Mouse (Mus musculus): ENCODE data around the gene Mipep. TPM values are rescaled to one million over a fixed set of nuclear protein-coding genes. Genes with fewer than 3 reads are reported as not detected.

The Mipep gene
- polyA plus RNA-seq, 1 experiment: 10.3 TPM

GRCm38 (mm10) chr14:60866399-60866798 is 82.0 kb downstream of the Mipep start:
- Histone ChIP-seq H3K27me3 (ENCODE audit: control insufficient read depth, insufficient read depth, low read length) (no peaks in the 10 kb centered on the region), H3K4me1 (replicated peaks; ENCODE audit: control insufficient read depth, insufficient read depth, low read length) (no peaks in the 10 kb centered on the region), H3K4me3 (ENCODE audit: control insufficient read depth, insufficient read depth, low read length) (no peak overlapping the region), H3K36me3 (ENCODE audit: control insufficient read depth, insufficient read depth, low read length) (no peaks in the 10 kb centered on the region), H3K27ac (ENCODE audit: control insufficient read depth, insufficient read depth, low read length) (no peak overlapping the region)
- TF ChIP-seq CTCF (IDR thresholded peaks at IDR 0.05; ENCODE audit: borderline replicate concordance, control insufficient read depth, extremely low read depth, insufficient read depth, low read length, poor library complexity): no peak
- no peak for TF ChIP-seq POLR2A (IDR thresholded peaks at IDR 0.05; ENCODE audit: control insufficient read depth, extremely low read depth, insufficient read depth, low read length, poor library complexity)
- 97% methylated on average over 11 of the region's 11 CpGs for WGBS
- DNase-seq: no peak

- no peak for TF ChIP-seq CTCF (IDR thresholded peaks at IDR 0.05; ENCODE audit: borderline replicate concordance, control insufficient read depth, extremely low read depth, insufficient read depth, low read length, poor library complexity)
- TF ChIP-seq POLR2A (IDR thresholded peaks at IDR 0.05; ENCODE audit: control insufficient read depth, extremely low read depth, insufficient read depth, low read length, poor library complexity): no peak
- Histone ChIP-seq H3K36me3 (ENCODE audit: control insufficient read depth, insufficient read depth, low read length) (no peaks in the 10 kb centered on the region), H3K4me3 (ENCODE audit: control insufficient read depth, insufficient read depth, low read length) (no peak overlapping the region), H3K27me3 (ENCODE audit: control insufficient read depth, insufficient read depth, low read length) (no peaks in the 10 kb centered on the region), H3K4me1 (replicated peaks; ENCODE audit: control insufficient read depth, insufficient read depth, low read length) (no peaks in the 10 kb centered on the region), H3K27ac (ENCODE audit: control insufficient read depth, insufficient read depth, low read length) (no peak overlapping the region)
- DNase-seq: no peak
- WGBS: 98% methylated on average over 9 of the region's 9 CpGs
Observed at GRCm38 (mm10) chr14:60868325-60868724, 84.0 kb downstream of the Mipep start.

DNA sequence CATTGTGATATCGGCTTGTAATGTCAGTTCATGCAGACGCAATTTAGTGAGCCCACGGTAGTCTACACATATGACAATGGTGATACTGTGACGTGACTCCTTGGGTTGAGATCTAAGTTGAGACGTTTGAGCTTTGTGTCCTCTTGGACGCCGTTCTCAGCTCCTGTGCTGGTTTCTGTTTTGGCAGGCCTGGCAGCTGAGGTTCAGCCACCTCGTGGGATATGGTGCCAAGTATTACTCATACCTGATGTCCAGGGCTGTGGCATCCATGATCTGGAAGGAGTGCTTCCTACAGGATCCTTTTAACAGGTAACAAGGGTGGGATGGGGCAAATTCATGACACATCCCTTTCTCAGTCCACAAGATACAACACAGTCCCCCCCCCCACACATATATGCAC is 87.5 kb downstream of the Mipep start:
- 94% methylated on average over 8 of the region's 8 CpGs for WGBS
- TF ChIP-seq POLR2A (IDR thresholded peaks at IDR 0.05; ENCODE audit: control insufficient read depth, extremely low read depth, insufficient read depth, low read length, poor library complexity) (no peak), CTCF (IDR thresholded peaks at IDR 0.05; ENCODE audit: borderline replicate concordance, control insufficient read depth, extremely low read depth, insufficient read depth, low read length, poor library complexity) (no peak)
- Histone ChIP-seq H3K36me3 (ENCODE audit: control insufficient read depth, insufficient read depth, low read length) (no peaks in the 10 kb centered on the region; the same call in 1 of the 2 replicates), H3K4me1 (replicated peaks; ENCODE audit: control insufficient read depth, insufficient read depth, low read length) (no peaks in the 10 kb centered on the region), H3K27me3 (ENCODE audit: control insufficient read depth, insufficient read depth, low read length) (no peaks in the 10 kb centered on the region), H3K27ac (ENCODE audit: control insufficient read depth, insufficient read depth, low read length) (no peak overlapping the region), H3K4me3 (ENCODE audit: control insufficient read depth, insufficient read depth, low read length) (no peak overlapping the region)
- no peak for DNase-seq

DNA sequence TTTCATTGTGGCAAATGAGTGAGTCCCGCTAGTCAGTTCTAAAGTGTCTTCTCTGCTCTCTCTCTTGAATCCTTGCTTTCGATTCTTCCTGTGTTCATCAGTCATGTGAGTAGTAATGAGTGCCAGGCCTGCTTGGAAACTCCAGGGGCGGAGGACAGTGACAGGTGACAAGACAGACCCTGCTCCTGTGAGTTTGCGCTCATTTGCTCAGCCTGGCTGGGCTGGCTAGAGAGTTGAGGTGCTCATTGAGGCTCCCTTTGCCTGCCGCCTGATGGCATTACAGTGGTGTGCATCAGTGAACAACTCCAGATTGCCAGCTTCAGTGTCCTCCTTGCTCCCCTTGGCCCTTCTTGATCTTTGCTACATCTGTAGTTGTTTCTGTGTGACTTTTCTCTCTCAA is 97.7 kb downstream of the Mipep start:
- no peak for DNase-seq
- 96% methylated on average over 5 of the region's 5 CpGs for WGBS
- Histone ChIP-seq H3K36me3 (ENCODE audit: control insufficient read depth, insufficient read depth, low read length) (no peaks in the 10 kb centered on the region), H3K27ac (ENCODE audit: control insufficient read depth, insufficient read depth, low read length) (no peak overlapping the region), H3K4me3 (ENCODE audit: control insufficient read depth, insufficient read depth, low read length) (no peak overlapping the region), H3K4me1 (replicated peaks; ENCODE audit: control insufficient read depth, insufficient read depth, low read length) (no peaks in the 10 kb centered on the region), H3K27me3 (ENCODE audit: control insufficient read depth, insufficient read depth, low read length) (no peaks in the 10 kb centered on the region)
- no peak for TF ChIP-seq POLR2A (IDR thresholded peaks at IDR 0.05; ENCODE audit: control insufficient read depth, extremely low read depth, insufficient read depth, low read length, poor library complexity)
- no peak for TF ChIP-seq CTCF (IDR thresholded peaks at IDR 0.05; ENCODE audit: borderline replicate concordance, control insufficient read depth, extremely low read depth, insufficient read depth, low read length, poor library complexity)

- no peak overlapping the region for H3K27ac ChIP-seq (ENCODE audit: control insufficient read depth, insufficient read depth, low read length)
- H3K4me1 ChIP-seq (replicated peaks; ENCODE audit: control insufficient read depth, insufficient read depth, low read length): no peaks in the 10 kb centered on the region
- DNase-seq: no peak
- H3K36me3 ChIP-seq (ENCODE audit: control insufficient read depth, insufficient read depth, low read length): no peaks in the 10 kb centered on the region
- no peaks in the 10 kb centered on the region for H3K27me3 ChIP-seq (ENCODE audit: control insufficient read depth, insufficient read depth, low read length)
- no peak overlapping the region for H3K4me3 ChIP-seq (ENCODE audit: control insufficient read depth, insufficient read depth, low read length)
- TF ChIP-seq POLR2A (IDR thresholded peaks at IDR 0.05; ENCODE audit: control insufficient read depth, extremely low read depth, insufficient read depth, low read length, poor library complexity): no peak
- TF ChIP-seq CTCF (IDR thresholded peaks at IDR 0.05; ENCODE audit: borderline replicate concordance, control insufficient read depth, extremely low read depth, insufficient read depth, low read length, poor library complexity): no peak
- 95% methylated on average over 4 of the region's 4 CpGs for WGBS
Observed at GRCm38 (mm10) chr14:60882681-60883080, 98.3 kb downstream of the Mipep start.

- Histone ChIP-seq H3K4me1 (replicated peaks; ENCODE audit: control insufficient read depth, insufficient read depth, low read length) (no peaks in the 10 kb centered on the region), H3K36me3 (ENCODE audit: control insufficient read depth, insufficient read depth, low read length) (no peaks in the 10 kb centered on the region)
- 86% methylated on average over 6 of the region's 6 CpGs for WGBS
Observed at GRCm38 (mm10) chr14:60885361-60885950, 101.1 kb downstream of the Mipep start.

DNA sequence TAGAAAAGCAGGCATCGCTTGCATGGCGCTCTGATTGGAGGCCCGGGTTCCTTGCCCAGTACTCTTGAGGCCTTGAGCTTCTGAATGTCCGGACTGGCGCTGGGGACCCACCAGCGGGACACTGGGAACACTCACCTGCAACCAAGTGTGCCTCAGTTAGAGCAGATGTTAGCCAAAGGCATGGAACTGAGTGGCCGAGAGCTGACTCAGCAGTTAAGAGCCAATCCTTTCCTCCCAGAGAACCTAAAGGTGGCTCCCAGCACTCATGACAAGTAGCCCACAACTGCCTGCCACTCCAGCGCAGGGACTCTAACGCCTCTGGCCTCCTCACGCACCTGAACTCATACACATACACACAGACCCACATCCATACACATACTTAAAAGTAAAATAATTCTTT is 109.5 kb downstream of the Mipep start:
- Histone ChIP-seq H3K4me3 (ENCODE audit: control insufficient read depth, insufficient read depth, low read length) (no peak overlapping the region), H3K4me1 (replicated peaks; ENCODE audit: control insufficient read depth, insufficient read depth, low read length) (no peaks in the 10 kb centered on the region), H3K27ac (ENCODE audit: control insufficient read depth, insufficient read depth, low read length) (no peak overlapping the region), H3K36me3 (ENCODE audit: control insufficient read depth, insufficient read depth, low read length) (no peaks in the 10 kb centered on the region), H3K27me3 (ENCODE audit: control insufficient read depth, insufficient read depth, low read length) (no peaks in the 10 kb centered on the region)
- no peak for DNase-seq
- TF ChIP-seq POLR2A (IDR thresholded peaks at IDR 0.05; ENCODE audit: control insufficient read depth, extremely low read depth, insufficient read depth, low read length, poor library complexity): no peak
- no peak for TF ChIP-seq CTCF (IDR thresholded peaks at IDR 0.05; ENCODE audit: borderline replicate concordance, control insufficient read depth, extremely low read depth, insufficient read depth, low read length, poor library complexity)
- WGBS: 97% methylated on average over 10 of the region's 10 CpGs

More at GRCm38 (mm10) chr14:60885361-60885950, 101.1 kb downstream of the Mipep start:
- Histone ChIP-seq H3K27me3 (ENCODE audit: control insufficient read depth, insufficient read depth, low read length) (no peaks in the 10 kb centered on the region), H3K27ac (ENCODE audit: control insufficient read depth, insufficient read depth, low read length) (no peak overlapping the region), H3K4me3 (ENCODE audit: control insufficient read depth, insufficient read depth, low read length) (no peak overlapping the region)
- TF ChIP-seq POLR2A (IDR thresholded peaks at IDR 0.05; ENCODE audit: control insufficient read depth, extremely low read depth, insufficient read depth, low read length, poor library complexity) (no peak), CTCF (IDR thresholded peaks at IDR 0.05; ENCODE audit: borderline replicate concordance, control insufficient read depth, extremely low read depth, insufficient read depth, low read length, poor library complexity) (no peak)
- no peak for DNase-seq
